Mouse (Mus musculus) urinary bladder, postnatal 36 days (tissue): ENCODE results near the gene Gm19684.
"Not testable (repeated sequence)": the region's sequence is repeated elsewhere in the genome, so short reads cannot be mapped to it uniquely, and the experiment has no call there.

Experiments used
- DNase-seq, 2 experiments: peaks; one replicate each; pipeline ENCODE4 v3.0.0; 2022; ENCODE audit warnings: low spot score in 2 of 2, mixed read lengths in 1 of 2

Gm19684 gene

GRCm38 (mm10) chr17:36131516-36132265 lies 10.2 kb downstream of the Gm19684 start:
- DNase-seq: no peak

GRCm38 (mm10) chr17:36135421-36136231 lies 14.1 kb downstream of the Gm19684 start:
- DNase-seq: not testable (repeated sequence)

- not testable (repeated sequence) for DNase-seq
Observed at GRCm38 (mm10) chr17:36136299-36136848, 14.9 kb downstream of the Gm19684 start.

GRCm38 (mm10) chr17:36145111-36145860 lies 23.8 kb downstream of the Gm19684 start:
- DNase-seq: no peak

- DNase-seq: not testable (repeated sequence)
Observed at GRCm38 (mm10) chr17:36145861-36146156, 24.3 kb downstream of the Gm19684 start.

- DNase-seq: not testable (repeated sequence)
Observed at GRCm38 (mm10) chr17:36146937-36147336, 25.5 kb downstream of the Gm19684 start.

- not testable (repeated sequence) for DNase-seq
Observed at GRCm38 (mm10) chr17:36148468-36148867, 27.0 kb downstream of the Gm19684 start.

GRCm38 (mm10) chr17:36151200-36151599 lies 29.7 kb downstream of the Gm19684 start:
- DNase-seq: not testable (repeated sequence)

GRCm38 (mm10) chr17:36154271-36155149 lies 33.0 kb downstream of the Gm19684 start:
- DNase-seq: no peak

GRCm38 (mm10) chr17:36157782-36158181 lies 36.3 kb downstream of the Gm19684 start:
- DNase-seq: not testable (repeated sequence)

- DNase-seq: not testable (repeated sequence)
Observed at GRCm38 (mm10) chr17:36158264-36158663, 36.8 kb downstream of the Gm19684 start.

GRCm38 (mm10) chr17:36161129-36162051 lies 39.9 kb downstream of the Gm19684 start:
- DNase-seq: no peak

GRCm38 (mm10) chr17:36166901-36167300 lies 45.4 kb downstream of the Gm19684 start:
- not testable (repeated sequence) for DNase-seq

GRCm38 (mm10) chr17:36167306-36168038 lies 46.0 kb downstream of the Gm19684 start:
- DNase-seq: no peak

GRCm38 (mm10) chr17:36168039-36168652 lies 46.7 kb downstream of the Gm19684 start, which contains the start of gene Gm8909:
Gm8909 (minus strand) TSS chr17:36168537.
- no peak for DNase-seq

- DNase-seq: not testable (repeated sequence)
Observed at GRCm38 (mm10) chr17:36169094-36169493, 47.6 kb downstream of the Gm19684 start.

GRCm38 (mm10) chr17:36169753-36170152 lies 48.3 kb downstream of the Gm19684 start:
- no peak for DNase-seq

GRCm38 (mm10) chr17:36170287-36170814 lies 48.9 kb downstream of the Gm19684 start:
- DNase-seq: no peak
